Mouse (Mus musculus) testis, adult 2 months (tissue): Measurements from ENCODE around the gene Olfr593. TPM values are rescaled to one million over a fixed set of nuclear protein-coding genes. Genes with fewer than 3 reads are reported as not detected.
"Not testable (repeated sequence)": the region's sequence is repeated elsewhere in the genome, so short reads cannot be mapped to it uniquely, and the experiment has no call there.

Experiments
- H3K27ac ChIP-seq: fragments of 200-500 bp; 2 replicates; pipeline ENCODE4 v1.5.1; 2012; ENCODE audit warnings: low read depth, low read length; ENCODE audit not compliant: control insufficient read depth, insufficient read depth
- H3K27me3 ChIP-seq: fragments of 200-500 bp; 2 replicates; pipeline ENCODE4 v1.6.1; 2012; ENCODE audit warnings: mild to moderate bottlenecking, low read length, moderate library complexity; ENCODE audit not compliant: control insufficient read depth, insufficient read depth
- H3K36me3 ChIP-seq: fragments of 200-500 bp; 2 replicates; pipeline ENCODE4 v1.6.1; 2012; ENCODE audit warnings: mild to moderate bottlenecking, low read length; ENCODE audit not compliant: control insufficient read depth, insufficient read depth
- H3K4me1 ChIP-seq: fragments of 200-500 bp; 2 replicates; pipeline ENCODE4 v1.6.1; 2012; ENCODE audit warnings: low read length; ENCODE audit not compliant: control insufficient read depth, insufficient read depth
- H3K4me3 ChIP-seq: fragments of 200-500 bp; 2 replicates; pipeline ENCODE4 v1.5.1; 2012; ENCODE audit warnings: low read depth, mild to moderate bottlenecking, low read length, moderate library complexity, mixed read lengths; ENCODE audit not compliant: control insufficient read depth
- CTCF ChIP-seq: fragments of 200-500 bp; IDR thresholded peaks from 2 replicates; pipeline ENCODE4 v1.5.1; 2012; ENCODE audit warnings: low read depth, mild to moderate bottlenecking, inconsistent platforms, low read length, moderate library complexity; ENCODE audit not compliant: control insufficient read depth, insufficient read depth, insufficient replicate concordance
- POLR2A ChIP-seq: fragments of 200-500 bp; IDR thresholded peaks from 2 replicates; pipeline ENCODE4 v1.6.1; 2012; ENCODE audit warnings: low read depth, mild to moderate bottlenecking, inconsistent platforms, low read length, moderate library complexity; ENCODE audit not compliant: control insufficient read depth
- polyA plus RNA-seq: library from polyadenylated mRNA; depleted of rRNA; stranded (reverse); fragments of >200 nt; gene quantifications from 2 replicates; pipeline ENCODE4 v1.2.3, GENCODE M21; 2012; rRNA removed

The Olfr593 gene
- polyA plus RNA-seq = not detected in 2 replicates

- TF ChIP-seq POLR2A = no peak
- TF ChIP-seq CTCF = no peak
- Histone ChIP-seq H3K27me3 (no peaks in the 10 kb centered on the region), H3K27ac (no peak within 1 kb of the TSS), H3K4me1 (no peaks in the 10 kb centered on the region), H3K36me3 (no peaks in the 10 kb centered on the region), H3K4me3 (no peak within 1 kb of the TSS)
These were observed at the start of gene Olfr593 for GRCm38 (mm10) chr7:103211562-103211961. Gene Olfr593 (plus strand): TSS chr7:103211862.

DNA sequence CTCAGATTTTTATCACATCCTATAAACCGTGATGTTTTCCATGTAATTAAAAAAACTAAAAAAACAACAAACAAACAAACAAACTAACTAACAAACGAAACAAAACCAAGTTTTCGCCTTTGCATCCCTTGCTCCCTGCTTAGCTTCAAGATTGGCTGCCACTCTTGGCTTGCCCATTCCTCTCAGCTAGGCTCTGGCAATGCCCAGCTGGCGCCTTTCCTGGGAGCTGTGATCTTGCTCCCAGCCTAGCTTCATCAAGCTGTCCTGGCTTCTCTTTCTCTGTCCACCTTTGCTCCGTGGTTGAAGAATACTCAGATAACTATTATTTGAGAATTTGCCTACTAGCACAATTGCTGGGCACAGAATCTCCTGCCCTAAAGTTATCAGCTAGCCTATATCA, 42.0 kb upstream of the Olfr593 start:
- no peak overlapping the region for H3K27ac ChIP-seq
- H3K36me3 ChIP-seq = no peaks in the 10 kb centered on the region
- TF ChIP-seq CTCF (no peak), POLR2A (no peak)
- no peak overlapping the region for H3K4me3 ChIP-seq
- H3K27me3 ChIP-seq = no peaks in the 10 kb centered on the region
- no peaks in the 10 kb centered on the region for H3K4me1 ChIP-seq

DNA sequence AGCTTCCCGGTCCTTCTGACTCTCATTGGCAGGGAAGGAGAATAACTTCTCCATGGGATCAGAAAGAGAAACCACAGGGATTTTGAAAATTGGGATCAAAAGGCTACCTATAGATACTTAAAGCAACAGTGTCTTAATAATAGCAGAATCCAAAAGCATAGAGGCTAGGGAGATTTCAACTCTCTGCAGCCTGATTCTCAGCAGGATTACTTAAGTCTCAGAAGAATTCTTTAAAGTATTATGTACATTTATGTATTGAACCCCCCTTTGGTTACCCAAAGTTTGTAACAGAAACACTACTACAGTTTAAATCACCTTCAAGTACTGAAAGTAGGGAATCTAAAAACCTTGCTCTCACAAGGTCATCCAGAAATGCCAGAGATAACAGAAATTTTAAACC, 33.4 kb upstream of the Olfr593 start, which contains the start of gene Olfr591:
Olfr591 (minus strand) TSS at position 101 of the 400 bp plus-strand sequence.
- no peaks in the 10 kb centered on the region for H3K27me3 ChIP-seq
- no peak within 1 kb of the TSS for H3K4me3 ChIP-seq
- no peaks in the 10 kb centered on the region for H3K36me3 ChIP-seq
- H3K27ac ChIP-seq = no peak within 1 kb of the TSS
- no peaks in the 10 kb centered on the region for H3K4me1 ChIP-seq
- TF ChIP-seq CTCF (no peak), POLR2A (no peak)

DNA sequence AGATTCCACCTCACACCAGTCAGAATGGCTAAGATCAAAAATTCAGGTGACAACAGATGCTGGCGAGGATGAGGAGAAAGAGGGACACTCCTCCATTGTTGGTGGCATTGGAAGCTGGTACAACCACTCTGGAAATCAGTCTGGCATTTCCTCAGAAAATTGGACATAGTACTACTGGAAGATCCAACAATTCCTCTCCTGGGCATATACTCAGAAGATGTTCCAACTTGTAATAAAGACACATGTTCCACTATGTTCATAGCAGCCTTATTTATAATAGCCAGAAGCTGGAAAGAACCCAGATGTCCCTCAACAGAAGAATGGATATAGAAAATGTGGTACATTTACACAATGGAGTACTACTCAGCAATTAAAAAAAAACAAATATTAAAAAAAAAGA, 27.2 kb upstream of the Olfr593 start, which contains the start of gene Olfr592:
Olfr592 (plus strand) TSS at position 301 of the 400 bp plus-strand sequence.
- not testable (repeated sequence) for H3K36me3 ChIP-seq, H3K27me3 ChIP-seq, H3K4me3 ChIP-seq, H3K27ac ChIP-seq, H3K4me1 ChIP-seq

GRCm38 (mm10) chr7:103212050-103212449, 388 bp downstream of the Olfr593 start:
- H3K27ac ChIP-seq, H3K4me1 ChIP-seq, H3K36me3 ChIP-seq, H3K27me3 ChIP-seq, H3K4me3 ChIP-seq: not testable (repeated sequence)

DNA sequence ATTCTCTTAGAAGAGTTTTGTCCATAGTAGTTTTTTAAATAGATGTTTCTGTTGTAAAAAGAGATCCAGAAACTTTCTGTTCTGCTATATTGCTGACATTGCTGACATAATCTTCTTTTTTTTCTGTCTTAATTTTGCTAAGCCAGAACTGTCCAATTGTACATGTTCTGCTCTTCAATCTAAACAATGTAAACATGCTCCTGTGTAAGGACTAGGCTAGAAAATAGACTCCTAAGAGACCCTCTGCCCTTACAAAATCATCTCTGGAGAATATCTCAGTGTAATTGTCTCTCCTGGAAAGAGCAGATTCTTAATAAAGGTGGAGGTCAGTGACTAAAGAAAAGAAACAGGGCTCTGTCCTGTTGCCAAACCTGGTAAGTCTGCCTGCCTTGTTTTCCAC, 5.0 kb downstream of the Olfr593 start, which contains the start of gene Olfr594:
Olfr594 (plus strand) TSS at position 301 of the 400 bp plus-strand sequence.
- Histone ChIP-seq H3K27me3 (no peaks in the 10 kb centered on the region), H3K4me3 (no peak within 1 kb of the TSS), H3K27ac (no peak within 1 kb of the TSS), H3K36me3 (no peaks in the 10 kb centered on the region), H3K4me1 (no peaks in the 10 kb centered on the region)
- TF ChIP-seq POLR2A = no peak
- TF ChIP-seq CTCF = no peak

- not testable (repeated sequence) for H3K27me3 ChIP-seq, H3K4me3 ChIP-seq, H3K36me3 ChIP-seq, H3K4me1 ChIP-seq, H3K27ac ChIP-seq
These were observed 40.7 kb downstream of the Olfr593 start, which contains the start of gene Usp17ld for GRCm38 (mm10) chr7:103252405-103252804. Gene Usp17ld (minus strand): TSS chr7:103252505.

Other genes starting within 250 kb of the Olfr593 start
- gene Olfr576, start 249.2 kb upstream of the Olfr593 start, polyA plus RNA-seq = not detected in 2 replicates
- gene Olfr577, start 235.9 kb upstream of the Olfr593 start, polyA plus RNA-seq = not detected in 2 replicates
- gene Olfr578, start 222.5 kb upstream of the Olfr593 start, polyA plus RNA-seq = not detected in 2 replicates
- not detected in 2 replicates for gene Olfr582, start 173.8 kb upstream of the Olfr593 start, polyA plus RNA-seq
- gene Olfr583, start 160.6 kb upstream of the Olfr593 start, polyA plus RNA-seq = not detected in 2 replicates
- gene Olfr584, start 130.0 kb upstream of the Olfr593 start, polyA plus RNA-seq = not detected in 2 replicates
- not detected in 2 replicates for gene Olfr585, start 114.1 kb upstream of the Olfr593 start, polyA plus RNA-seq
- gene Olfr586, start 86.2 kb upstream of the Olfr593 start, polyA plus RNA-seq = not detected in 2 replicates
- not detected in 2 replicates for gene Olfr588-ps1, start 71.0 kb upstream of the Olfr593 start, polyA plus RNA-seq
- not detected in 2 replicates for gene Olfr589, start 55.5 kb upstream of the Olfr593 start, polyA plus RNA-seq
- not detected in 2 replicates for gene Olfr591, start 33.5 kb upstream of the Olfr593 start, polyA plus RNA-seq
- not detected in 2 replicates for gene Olfr592, start 27.1 kb upstream of the Olfr593 start, polyA plus RNA-seq
- gene Olfr594, start 5.1 kb downstream of the Olfr593 start, polyA plus RNA-seq = not detected in 2 replicates
- gene Usp17ld, start 40.6 kb downstream of the Olfr593 start, polyA plus RNA-seq = not detected in 2 replicates
- gene Olfr596, start 93.8 kb downstream of the Olfr593 start, polyA plus RNA-seq = not detected in 2 replicates
- gene Olfr597, start 104.5 kb downstream of the Olfr593 start, polyA plus RNA-seq = not detected in 2 replicates
- gene Olfr598, start 111.7 kb downstream of the Olfr593 start, polyA plus RNA-seq = not detected in 2 replicates
- gene Olfr599, start 124.1 kb downstream of the Olfr593 start, polyA plus RNA-seq = not detected in 2 replicates
- not detected in 2 replicates for gene Olfr600, start 137.8 kb downstream of the Olfr593 start, polyA plus RNA-seq
- gene Olfr601, start 150.8 kb downstream of the Olfr593 start, polyA plus RNA-seq = not detected in 2 replicates
- 0.11 TPM in 1 of 2 replicates, not detected in the other for gene Olfr603, start 174.3 kb downstream of the Olfr593 start, polyA plus RNA-seq
- not detected in 2 replicates for gene Usp17lc, start 203.2 kb downstream of the Olfr593 start, polyA plus RNA-seq
- not detected in 2 replicates for gene Olfr605, start 233.6 kb downstream of the Olfr593 start, polyA plus RNA-seq
- not detected in 2 replicates for gene Olfr606, start 237.2 kb downstream of the Olfr593 start, polyA plus RNA-seq